Mouse (Mus musculus) layer of hippocampus, postnatal 14 days (tissue): ENCODE measurements at regions not wholly inside any gene's neighbourhood (a gene's known extent, or its start where the extent isn't known, plus 50 kb on each side); places are given as distances from the start of the nearest gene placed in this dataset.

Source experiments
- DNase-seq, 2 experiments: peaks; one replicate each; pipeline ENCODE4 v3.0.0; 2021 to 2022; ENCODE audit warnings: low spot score in 2 of 2, mixed read lengths in 1 of 2

DNA sequence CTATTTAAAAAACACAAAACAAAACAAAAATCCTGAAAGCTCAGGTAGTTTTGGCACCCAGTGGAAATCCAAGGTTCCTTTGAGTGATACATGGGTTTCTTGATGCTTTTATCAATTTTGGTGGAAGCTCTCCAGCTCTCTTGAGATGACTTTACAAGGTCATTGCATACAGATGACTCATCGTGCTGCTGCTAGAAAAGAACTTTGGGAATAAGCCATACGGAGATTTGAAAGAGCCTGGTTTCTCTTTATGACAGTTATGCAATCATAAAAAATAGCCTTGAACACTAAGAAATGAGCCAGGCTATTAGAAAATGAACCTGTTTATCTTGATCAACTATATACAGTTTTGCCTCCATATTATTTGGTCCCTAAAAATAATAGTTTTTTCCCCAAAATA, 362.0 kb downstream of the Plk2 start:
- DNase-seq, result no peak

DNA sequence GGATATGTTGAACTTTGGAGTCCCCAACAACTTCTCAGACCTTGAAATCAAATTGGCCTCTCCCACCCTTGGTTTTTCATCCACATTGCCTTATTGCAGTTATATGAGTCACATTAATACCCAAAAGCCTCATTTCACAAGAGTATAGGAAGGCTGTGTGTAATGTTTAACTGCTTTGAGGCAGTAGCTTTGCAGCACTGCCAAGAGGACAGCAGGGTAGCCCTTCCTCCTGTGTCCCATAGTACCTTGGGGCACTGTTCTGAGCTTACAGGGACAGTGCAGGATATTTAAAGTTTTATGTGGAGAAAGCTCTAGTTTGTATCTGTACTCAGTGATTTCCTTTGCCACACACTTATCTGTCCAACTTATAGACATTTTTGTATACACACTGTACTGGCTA, 374.4 kb downstream of the Plk2 start:
- DNase-seq, result no peak

DNA sequence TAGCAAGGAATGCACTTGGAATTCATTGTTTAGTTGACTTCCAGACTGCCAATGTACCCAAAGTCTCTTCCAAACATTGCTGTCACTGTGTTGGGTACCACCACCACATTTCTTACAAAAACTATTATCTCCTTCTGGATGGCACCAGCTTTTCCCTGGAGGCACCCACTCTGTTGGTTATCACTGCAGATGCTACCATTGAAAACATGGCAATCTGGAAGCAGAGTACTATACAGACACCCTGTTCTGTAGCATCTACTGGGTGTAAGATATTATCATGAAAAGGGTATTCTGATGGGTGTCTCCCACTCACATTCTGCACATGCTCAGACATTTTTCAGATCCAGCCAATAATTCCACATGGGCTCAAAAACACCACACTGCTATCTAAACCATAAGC, 380.4 kb downstream of the Plk2 start:
- DNase-seq, result peak in 1 of 2 experiments; percentile 70

DNA sequence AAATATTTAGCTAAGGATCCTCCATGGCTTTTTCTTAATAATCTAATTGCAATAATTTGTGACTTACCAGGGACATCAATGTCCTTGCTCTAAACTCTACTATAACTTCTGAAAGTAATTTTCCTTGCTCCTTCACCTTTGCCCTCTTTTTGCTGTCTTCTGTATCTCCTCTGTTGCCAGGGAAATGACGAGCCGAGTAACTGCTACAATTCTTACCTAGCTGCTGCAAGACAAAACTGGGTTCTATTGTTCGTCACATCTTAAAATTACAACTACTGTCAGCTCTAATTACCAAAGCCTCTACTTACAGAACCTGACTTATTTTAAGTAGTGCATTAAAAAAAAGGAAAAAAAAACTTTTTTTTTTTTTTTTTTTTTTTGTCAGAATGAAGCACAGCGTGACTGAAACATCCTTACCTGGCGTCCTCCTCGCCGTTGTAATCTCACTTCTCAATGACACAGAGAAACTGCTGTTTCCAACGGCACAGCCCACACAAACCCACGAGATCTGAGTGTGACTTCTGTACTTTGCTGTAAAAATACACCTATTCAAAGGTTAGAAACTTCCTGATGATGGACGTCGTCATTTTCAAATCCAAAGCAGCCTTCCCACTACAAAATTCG, 389.4 kb downstream of the Plk2 start:
- DNase-seq, result no peak

DNA sequence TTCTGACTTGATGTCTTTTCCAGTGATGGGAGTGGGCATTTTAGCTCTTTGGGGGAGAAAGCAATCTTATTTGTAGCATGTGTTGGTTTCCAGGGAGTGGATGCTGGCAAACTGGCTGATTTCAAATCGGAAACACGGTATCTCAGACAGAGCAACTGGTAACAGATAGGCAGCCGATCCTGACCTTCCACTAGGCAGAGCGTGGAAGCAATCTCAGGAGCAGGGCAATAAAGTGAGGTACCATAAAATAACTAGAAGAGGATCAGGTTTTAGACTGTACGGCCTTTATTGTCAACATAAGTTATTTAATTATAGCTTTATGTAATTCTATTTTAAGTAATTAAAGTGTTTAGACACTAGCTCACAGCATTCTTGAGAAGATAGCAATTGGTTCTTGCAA, 390.0 kb downstream of the Plk2 start:
- DNase-seq, result no peak

DNA sequence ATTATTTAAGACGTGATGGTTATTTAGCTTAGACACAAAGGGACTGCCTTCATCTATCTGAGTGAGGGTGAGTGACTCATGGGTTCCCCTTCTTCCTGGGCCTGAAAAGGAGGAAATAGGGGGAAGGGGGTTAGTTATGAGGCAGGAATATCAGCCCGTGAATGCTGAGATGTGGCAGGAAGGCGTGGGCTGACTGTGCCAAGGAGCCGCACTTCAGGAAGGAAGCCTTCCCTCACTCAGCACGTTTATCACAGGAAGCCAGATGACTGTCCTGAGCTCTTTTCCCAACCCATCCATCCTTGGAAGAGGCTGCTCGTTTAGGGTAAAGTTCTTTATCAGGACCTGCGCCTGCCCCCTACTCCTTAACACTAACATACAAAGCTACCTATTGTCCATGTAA, 403.5 kb downstream of the Plk2 start:
- DNase-seq, result no peak

DNA sequence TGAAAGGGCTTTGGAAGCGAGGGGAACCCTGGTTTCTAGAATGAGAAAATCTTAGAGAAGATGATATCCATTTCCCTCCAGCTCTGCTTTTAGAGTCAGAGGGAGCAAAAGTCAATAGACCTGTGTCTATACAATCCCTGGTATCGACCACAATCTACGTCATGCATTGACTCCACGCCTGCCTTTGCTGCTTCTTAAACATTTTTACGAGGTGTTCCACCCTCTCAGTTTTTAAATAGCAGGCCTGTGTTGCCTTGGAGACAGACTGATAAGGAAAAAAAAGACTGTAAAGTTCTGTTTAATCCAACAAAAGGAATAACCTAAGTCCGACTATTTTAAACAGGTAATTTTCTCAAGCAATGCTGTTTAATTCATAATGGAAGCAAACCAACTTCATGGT, 408.0 kb downstream of the Plk2 start:
- no peak for DNase-seq

DNA sequence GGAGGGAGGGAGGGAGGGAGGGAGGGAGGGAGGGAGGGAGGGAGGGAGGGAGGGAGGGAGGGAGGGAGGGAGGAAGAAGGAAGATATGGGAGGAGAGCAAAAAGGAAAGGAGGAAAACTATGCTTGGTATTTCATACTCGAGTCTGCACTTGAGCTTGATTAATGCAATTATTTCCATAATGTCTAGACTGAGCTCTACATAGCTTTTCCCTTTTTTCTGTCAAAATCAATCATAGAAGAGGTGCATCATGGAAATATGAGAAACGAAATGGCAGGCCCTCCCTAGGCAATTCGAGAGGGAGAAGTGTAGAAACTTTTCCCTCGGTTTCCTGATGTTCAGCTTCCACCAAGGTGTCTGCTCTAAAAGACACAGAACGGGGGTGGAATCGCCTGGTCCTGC, 417.6 kb downstream of the Plk2 start:
- no peak for DNase-seq

DNA sequence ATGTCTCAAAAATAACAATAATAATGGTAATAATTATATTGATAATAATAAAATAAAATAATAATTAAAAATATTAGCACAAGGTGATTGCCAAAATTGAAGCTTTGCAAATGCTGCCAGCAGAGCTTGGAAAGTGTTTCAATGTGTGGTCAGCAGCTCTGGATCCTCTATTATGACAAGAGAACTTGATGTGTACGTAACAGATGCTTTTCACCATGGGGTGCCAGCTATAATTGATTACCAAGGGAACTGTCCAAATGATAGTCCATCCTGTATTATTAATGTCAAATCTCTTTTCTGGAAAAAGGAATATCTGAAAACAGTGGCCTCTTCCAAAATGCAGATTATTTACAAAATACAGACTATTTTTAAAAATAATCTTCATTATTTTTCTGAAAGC, 419.2 kb downstream of the Plk2 start:
- no peak for DNase-seq

DNA sequence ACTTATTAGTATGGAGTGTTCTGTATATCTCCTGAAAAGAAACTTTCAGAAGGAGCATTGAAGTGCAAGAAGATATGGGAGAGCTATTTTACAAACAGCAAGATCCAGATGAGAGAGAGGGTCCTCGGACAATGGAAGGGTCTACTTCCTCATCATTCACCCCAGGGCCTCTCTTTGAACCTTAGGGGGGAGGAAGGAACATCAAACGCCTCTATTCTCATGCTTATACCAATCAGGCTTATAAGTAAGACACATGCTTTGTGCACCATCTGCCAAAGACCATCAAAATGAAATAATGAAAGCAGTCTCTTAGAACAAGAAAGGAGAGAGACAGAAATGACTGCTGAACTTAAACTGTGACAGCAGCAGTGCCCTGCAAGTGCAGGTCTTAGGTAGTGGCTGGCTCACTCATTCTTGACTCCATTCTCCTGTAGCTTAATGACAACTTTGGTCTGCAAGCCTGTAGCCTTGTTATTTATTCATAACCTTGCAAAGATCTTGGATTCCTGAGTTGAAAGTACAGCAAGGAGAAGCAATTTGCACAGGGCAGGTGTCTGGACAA, 424.5 kb downstream of the Plk2 start:
- DNase-seq, result peak in 1 of 2 experiments; percentile 13

DNA sequence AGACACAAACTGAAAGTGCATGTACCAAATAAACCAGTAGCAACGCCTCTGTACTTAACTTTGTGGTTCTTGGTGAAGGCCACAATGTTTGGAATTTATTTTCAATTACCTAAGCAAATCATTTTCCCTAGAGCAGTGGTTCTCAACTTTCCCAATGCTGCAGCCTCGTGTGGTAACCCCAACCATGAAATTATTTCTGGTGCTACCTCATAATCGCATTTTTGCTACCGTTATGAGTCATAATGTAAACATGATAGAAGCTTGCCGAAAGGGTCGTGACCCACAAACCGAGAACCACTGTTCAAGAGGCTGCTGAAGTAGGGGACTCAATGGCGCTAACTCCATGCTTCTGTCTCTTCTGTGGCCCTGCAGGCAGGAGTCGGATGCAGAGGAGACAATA, 429.9 kb upstream of the Actbl2 start:
- no peak for DNase-seq

DNA sequence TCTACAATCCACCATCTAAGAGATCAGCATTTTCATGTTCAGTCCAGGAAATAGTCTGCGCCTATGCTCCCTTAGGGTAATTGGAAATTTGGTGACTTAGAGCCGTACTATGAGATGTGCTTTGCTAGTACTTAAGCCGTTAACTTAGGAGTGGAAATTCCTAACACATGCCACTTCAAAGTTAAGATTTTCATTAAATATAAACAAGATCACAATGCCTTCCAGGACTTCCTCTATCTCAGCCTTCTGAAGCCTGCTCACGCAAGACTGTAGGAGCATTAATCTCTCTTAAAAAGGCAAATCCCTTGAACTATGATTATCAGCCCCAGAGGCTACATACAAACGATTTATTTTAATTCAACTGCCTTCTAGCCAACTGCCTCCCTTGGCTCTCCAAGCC, 422.4 kb upstream of the Actbl2 start:
- no peak for DNase-seq

DNA sequence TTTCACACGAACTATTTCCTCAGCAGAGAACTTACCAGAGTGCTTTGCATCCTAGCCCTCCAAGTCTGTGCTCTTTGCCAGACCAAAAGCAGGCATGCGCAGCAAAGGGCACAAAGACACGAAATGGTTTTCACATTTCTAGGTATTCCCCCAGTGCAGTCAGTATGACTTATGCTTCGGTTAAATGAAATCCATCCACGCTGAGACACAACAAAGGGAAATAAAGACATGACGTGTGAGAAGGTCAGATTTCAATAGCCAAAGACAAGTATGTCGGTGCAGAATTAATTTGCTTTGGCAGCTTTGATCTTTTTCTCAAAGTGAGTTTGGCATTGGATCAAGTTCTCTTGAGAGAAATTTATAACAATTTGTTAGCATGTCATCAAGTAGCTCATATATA, 417.9 kb upstream of the Actbl2 start:
- DNase-seq, result no peak

DNA sequence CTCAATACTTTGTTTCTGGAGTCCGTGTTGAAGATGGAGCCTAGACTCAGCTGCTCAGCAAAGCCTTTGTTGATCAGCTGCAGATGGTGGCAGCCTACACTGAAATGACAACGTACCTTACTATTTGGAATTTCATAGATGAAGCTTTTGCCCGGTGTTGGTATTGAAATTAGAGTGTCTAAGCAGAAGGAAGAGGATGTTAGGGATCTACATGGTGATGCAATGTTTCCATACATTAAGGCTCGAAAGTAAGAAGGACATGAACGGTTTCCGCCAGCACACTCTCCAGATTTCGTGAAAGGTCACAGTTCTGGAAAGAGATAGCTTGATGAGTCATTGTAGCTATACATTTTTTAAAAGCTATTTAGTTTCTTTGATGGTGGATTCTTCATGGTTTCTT, 412.9 kb upstream of the Actbl2 start:
- no peak for DNase-seq

DNA sequence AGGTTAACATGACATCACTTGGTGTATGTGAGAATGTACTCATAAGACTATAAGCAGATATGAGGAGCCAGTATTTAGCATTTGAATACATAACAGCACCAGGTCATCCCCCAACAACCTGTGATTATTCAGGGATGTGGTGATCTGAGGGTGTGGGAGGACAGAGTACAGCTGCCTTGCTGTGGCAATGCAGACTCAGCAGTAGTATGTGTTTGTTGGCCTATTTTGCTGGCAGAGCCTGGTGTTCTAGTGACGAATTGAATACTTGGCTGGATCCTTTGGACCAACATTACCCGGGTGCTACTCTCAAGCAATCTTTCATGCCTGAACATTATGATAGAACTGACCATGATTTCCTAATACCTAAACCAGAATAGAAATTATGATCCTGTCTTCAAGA, 409.1 kb upstream of the Actbl2 start:
- no peak for DNase-seq

DNA sequence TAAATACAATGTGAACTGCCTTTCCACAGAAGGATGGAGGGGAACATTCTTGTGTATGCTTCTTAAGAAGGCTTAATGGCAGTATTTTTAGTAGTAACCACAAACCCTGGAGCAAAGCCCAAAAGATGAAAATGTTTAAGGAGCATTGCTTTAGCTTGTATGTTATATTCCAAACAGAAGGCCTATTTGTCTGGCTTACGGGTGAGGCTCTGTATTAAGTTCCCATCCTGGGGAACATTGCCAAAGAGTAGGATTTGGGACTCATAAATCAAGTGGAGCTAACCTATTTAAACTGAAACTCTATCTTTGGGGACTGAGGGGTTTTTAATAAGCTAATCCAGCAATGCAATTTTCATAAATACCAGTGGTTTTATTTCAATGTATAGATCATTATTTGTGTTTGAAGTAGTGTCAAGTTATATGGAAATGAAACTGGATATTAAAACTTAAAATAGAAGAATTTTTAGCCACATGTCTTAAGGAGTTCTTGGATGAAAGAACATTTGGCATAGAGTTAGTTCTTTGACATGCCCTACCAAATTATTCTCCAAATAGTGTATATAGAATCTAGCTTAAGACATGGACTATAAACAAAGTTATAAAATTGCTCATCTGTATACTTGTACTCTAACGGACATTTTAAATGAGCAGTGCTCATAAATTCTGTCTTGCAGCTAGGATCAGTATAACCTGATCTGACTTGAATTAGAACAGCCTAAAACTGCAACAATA, 401.7 kb upstream of the Actbl2 start:
- no peak for DNase-seq

DNA sequence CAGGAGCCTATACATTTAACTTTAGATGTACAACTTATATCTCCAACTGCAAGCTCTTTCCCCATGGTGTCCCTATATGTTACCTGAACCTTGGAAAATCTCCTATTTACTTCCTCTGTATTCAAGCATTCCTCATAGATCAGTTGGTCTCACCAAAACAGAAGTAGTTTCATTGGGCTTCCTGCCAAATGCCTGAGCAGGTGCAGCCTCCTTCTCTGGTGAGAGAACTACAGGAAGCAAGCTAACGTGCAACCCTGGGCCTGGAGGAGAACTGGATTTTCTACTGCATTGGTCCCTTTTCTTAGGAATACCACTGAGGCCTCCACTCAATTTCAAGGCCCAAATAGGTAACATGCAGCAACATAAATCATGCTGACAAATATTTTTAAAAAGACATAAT, 400.6 kb upstream of the Actbl2 start:
- DNase-seq, result no peak

DNA sequence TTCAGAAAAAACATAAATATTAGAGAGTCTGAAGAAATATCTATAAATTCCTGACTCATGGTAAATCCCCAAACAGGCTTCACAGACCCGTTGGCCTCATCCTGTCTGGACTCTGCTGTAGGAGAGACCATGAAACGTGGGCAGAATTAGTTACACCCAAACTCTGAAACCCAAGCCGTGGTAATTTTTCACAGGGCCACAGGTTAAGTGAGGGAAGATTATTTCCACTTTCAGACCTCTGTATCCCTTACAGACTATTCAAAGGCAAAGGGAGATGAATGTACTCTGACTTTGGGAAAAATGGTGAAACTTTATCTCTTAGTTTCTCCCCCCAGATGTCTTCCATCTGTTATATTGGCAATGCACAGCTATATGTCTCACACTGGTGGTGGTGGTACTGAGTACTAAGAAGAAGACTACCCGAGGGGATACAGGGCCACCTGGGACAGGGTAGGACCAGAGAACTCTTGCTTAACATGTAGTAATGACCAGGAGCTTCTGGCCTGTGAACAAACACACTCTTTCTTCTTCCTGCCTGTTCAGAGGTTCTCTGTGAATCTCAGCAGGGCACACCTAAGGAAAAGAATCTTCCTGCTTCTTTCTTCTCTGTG, 388.8 kb upstream of the Actbl2 start:
- no peak for DNase-seq

DNA sequence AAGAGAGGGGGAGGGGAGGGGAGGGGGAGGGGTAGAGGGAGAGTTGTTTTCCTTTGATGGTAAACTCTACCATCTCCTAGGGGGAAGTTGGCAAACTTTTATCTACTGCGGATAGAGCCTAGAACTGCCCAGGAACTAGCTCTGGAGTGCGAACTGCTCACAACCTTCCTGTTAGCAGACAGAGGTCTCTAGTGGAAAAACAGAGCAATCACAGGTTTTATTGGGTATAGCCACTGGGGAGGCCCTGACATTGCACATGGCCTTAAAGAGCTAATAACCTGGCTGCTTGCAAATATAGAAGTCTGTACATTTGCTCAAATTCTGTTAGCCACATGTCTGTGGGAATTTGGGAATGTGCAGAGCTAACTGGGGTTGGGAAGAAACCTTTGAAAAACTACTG, 388.1 kb upstream of the Actbl2 start:
- no peak for DNase-seq

DNA sequence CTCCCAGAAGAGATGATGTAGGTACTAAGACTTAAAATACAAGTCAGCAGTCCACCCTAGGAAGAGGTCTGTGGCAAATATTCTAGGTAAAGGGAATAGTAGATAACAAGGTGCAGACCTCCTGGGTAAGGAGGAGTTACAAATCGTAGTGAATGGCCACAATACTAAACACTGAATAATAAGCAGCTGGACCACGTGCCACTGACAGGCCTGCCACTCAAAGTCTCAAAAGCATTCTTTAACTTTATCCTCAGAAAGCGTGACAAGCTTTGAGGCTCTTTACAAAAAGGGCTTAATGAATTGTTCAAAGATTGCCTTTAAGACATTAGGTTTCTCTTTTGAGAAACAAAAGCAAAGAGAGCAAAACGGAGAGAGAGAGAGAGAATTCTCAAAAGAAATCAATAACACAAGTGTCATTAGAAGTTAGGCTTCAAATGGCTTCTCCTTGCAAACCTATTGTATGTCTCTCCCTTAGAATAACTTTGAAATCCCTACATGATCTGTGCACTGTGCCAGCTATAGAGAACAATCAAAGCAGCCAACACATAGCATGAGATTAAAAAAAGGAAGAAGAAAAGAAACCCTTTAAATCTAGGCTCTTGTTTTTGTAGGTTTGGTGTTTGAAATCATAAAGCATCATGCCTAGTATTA, 383.6 kb upstream of the Actbl2 start:
- no peak for DNase-seq

DNA sequence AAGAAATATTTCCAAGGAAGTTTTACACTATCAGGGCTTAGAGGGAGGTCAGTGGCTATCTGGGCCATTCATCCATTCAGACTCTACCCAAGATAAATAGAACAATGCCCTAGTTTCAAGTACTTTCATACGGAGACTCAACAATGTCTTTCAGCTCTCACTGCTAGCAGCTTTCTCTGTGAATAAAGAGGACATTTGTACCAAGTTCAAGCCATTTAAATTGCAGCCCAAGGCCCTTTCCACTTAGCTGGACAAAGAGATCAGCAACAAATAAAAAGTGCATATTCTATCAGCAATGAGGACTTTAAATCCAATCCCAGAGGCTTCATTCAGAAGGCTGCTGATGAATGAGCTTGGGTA, 383.1 kb upstream of the Actbl2 start:
- no peak for DNase-seq

DNA sequence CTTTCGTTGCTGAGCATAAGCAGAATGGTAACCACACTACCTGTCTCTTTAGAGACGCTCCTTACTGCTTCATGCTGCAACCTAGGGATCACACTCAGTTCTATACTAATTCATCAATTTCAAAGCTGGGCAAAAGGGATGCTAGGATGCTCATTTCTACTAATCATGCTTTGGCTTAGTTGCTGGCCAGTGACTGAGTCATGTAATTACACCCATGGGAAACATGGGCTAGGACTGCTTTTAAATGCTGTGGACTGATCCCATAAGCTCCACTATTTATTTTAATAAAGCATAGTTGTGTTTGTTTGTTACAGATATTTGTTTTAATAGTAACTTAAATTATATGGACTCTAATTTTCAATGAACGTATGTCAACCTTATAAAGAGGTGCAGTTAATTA, 373.2 kb upstream of the Actbl2 start:
- no peak for DNase-seq
